Mouse (Mus musculus) adrenal gland (tissue): ENCODE results near the gene Ppp1r1c.

Experiments used
- intact Hi-C: fragments of 180-260 bp; cut with DNase I; formaldehyde crosslinking; loops from one replicate; pipeline ENCODE4 v1.15.1; 2025
- long read RNA-seq, 2 experiments: library from polyadenylated mRNA; unstranded; transcript quantifications; one replicate each; pipeline ENCODE4 v2.0.0; 2020; ENCODE audit warnings: borderline replicate concordance in 1 of 2; ENCODE audit not compliant: insufficient replicate concordance in 1 of 2

Ppp1r1c gene
- long read RNA-seq, experiment 1 = 0 reads
- long read RNA-seq, experiment 2 = 0 reads

GRCm38 (mm10) chr2:79707575-79707974 is at the start of gene Ppp1r1c:
Gene Ppp1r1c (plus strand): TSS chr2:79707780.
- intact Hi-C loops = no loop called here

- intact Hi-C loops = no loop called here
Observed at GRCm38 (mm10) chr2:79660417-79661185, 47.0 kb upstream of the Ppp1r1c start.

- intact Hi-C loops = no loop called here
Observed at GRCm38 (mm10) chr2:79661486-79662104, 46.0 kb upstream of the Ppp1r1c start.

GRCm38 (mm10) chr2:79664532-79665286 is 42.9 kb upstream of the Ppp1r1c start:
- intact Hi-C loops = loop anchor here (5.0 kb wide), 1 partner anchor 108 kb away; no protein-coding TSS in a partner anchor

- intact Hi-C loops = loop anchor here (5.0 kb wide), 1 partner anchor 107 kb away; no protein-coding TSS in a partner anchor
Observed at GRCm38 (mm10) chr2:79665492-79665891, 42.1 kb upstream of the Ppp1r1c start.

DNA sequence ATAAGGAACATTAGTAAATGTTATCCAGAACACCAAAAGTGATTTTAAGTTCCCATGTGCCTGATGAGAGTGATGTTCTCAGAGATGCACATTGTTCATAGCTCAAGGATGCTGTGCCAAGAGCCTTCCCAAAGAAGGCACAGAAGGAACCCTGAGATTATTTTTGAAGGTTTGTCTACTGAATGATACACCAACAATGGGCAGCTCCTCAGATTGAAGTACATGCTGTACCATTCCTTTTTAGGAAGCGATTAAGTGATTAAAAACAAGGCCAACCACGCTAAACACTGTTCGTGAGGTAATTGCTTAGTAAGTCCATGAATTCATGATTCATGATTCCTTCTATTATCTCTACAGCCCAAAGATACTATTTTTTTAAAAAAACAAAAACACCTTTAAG is 32.3 kb upstream of the Ppp1r1c start:
- intact Hi-C loops = no loop called here

GRCm38 (mm10) chr2:79677663-79678257 is 29.8 kb upstream of the Ppp1r1c start:
- intact Hi-C loops = no loop called here

- intact Hi-C loops = no loop called here
Observed at GRCm38 (mm10) chr2:79681672-79682071, 25.9 kb upstream of the Ppp1r1c start.

GRCm38 (mm10) chr2:79683258-79683657 is 24.3 kb upstream of the Ppp1r1c start:
- intact Hi-C loops = no loop called here

GRCm38 (mm10) chr2:79690838-79691237 is 16.7 kb upstream of the Ppp1r1c start:
- intact Hi-C loops = no loop called here

GRCm38 (mm10) chr2:79695190-79695589 is 12.4 kb upstream of the Ppp1r1c start:
- intact Hi-C loops = no loop called here

GRCm38 (mm10) chr2:79695939-79696338 is 11.6 kb upstream of the Ppp1r1c start:
- intact Hi-C loops = no loop called here

- intact Hi-C loops = no loop called here
Observed at GRCm38 (mm10) chr2:79696478-79697230, 10.9 kb upstream of the Ppp1r1c start.

DNA sequence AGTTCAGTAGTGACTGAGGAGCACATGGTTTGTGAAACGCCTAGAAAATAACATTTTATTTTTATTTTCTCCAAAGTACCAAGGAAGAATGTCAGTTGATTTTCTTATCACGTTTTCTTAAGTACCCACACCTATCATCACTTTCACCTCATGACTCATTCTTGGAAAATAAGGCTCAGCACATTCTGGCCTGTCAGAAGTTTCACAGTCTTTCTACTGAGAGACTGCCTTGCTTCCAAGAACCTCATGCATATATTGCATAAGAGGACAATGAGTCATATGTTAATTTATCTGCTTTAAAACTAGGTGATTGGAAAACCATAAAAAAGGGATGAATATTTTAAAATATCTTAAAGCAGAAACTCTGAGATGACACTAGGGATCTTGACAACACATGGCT is 9.4 kb upstream of the Ppp1r1c start:
- intact Hi-C loops = no loop called here

GRCm38 (mm10) chr2:79704773-79705172 is 2.8 kb upstream of the Ppp1r1c start:
- intact Hi-C loops = no loop called here

- intact Hi-C loops = no loop called here
Observed at GRCm38 (mm10) chr2:79713662-79714091, 6.1 kb downstream of the Ppp1r1c start.

- intact Hi-C loops = no loop called here
Observed at GRCm38 (mm10) chr2:79714745-79715144, 7.2 kb downstream of the Ppp1r1c start.

- intact Hi-C loops = no loop called here
Observed at GRCm38 (mm10) chr2:79715925-79716324, 8.3 kb downstream of the Ppp1r1c start.

DNA sequence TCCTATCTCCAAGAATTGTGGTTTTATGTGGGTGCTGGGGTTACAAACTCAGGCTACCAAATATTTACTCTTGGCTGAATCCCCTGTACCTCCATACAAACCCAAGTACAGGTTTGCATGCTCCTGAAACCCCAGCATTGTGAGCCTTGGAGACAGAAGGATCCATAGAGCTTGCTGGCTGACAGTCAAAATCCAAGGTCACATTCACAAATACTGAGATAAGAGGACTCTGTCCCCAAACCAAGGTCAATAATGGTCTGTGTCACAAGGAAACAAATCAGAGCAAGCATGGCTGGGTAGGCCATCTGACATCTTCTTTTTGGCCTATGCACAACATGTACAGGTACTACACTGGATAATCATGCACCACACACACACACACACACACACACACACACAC is 10.3 kb downstream of the Ppp1r1c start:
- intact Hi-C loops = no loop called here

DNA sequence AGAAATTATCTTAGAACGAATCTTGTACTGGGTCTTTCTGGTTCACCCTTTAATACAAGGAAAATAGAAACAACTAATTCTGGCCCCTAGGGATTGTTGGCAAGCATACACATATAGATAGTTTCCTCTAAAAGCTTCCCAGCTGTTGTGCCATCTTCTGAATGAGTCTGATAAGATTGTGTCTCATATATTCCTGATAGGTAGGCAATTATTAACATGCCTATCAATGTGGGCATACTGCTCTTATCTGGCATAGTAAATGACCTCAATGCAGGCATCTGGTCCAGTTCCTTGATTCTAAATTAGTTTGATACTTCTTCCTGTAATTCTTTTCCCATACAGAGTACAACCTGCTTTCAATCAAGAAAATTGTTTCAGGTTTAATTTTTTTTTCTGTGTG is 14.8 kb downstream of the Ppp1r1c start:
- intact Hi-C loops = no loop called here

DNA sequence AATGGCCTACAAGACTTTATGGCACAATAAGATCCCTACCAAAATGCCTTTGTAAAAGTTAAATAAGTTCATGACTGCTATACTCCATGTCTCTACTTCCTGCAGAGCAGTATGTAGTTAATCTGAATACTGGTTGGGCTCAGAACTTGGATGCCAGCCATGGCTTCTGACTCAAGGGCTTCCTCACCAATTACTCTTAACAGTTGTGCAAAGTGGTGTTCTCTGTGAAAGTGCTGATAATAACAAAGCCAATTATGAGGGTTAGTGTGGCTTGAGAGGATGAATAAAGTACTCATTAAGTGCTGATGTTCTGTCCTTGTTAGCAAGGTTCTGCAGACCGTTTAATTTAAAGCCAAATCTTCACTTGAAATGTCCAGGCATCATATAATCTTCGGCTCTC is 31.4 kb downstream of the Ppp1r1c start:
- intact Hi-C loops = no loop called here
